Mouse (Mus musculus): ENCODE data around the gene Gm14435. TPM values are rescaled to one million over a fixed set of nuclear protein-coding genes. Genes with fewer than 3 reads are reported as not detected.
"Not testable (repeated sequence)": the region's sequence is repeated elsewhere in the genome, so short reads cannot be mapped to it uniquely, and the experiment has no call there.

Gene Gm14435
- polyA plus RNA-seq (2017; shearing (Covaris generic)) = 1 to 10 TPM; 8.6 to 9.7 TPM

GRCm38 (mm10) chr2:176423294-176423693, at the start of gene Gm14435:
Gene Gm14435, plus strand, starts transcription at chr2:176423594.
- ATAC-seq = not testable (repeated sequence)

Other genes starting within 250 kb of the Gm14435 start
- gene 2210418O10Rik, start 197.0 kb upstream of the Gm14435 start, polyA plus RNA-seq (2017; shearing (Covaris generic)) = 1 to 10 TPM; 2.5 to 5.4 TPM
- gene Gm11009, start 104.1 kb upstream of the Gm14435 start, polyA plus RNA-seq (2017; shearing (Covaris generic)) = not detected
- 10 to 100 TPM in 1 of 2 experiments, 1 to 10 TPM in 1; 3.7 to 11.3 TPM for gene Gm14434, start 63.2 kb downstream of the Gm14435 start, polyA plus RNA-seq (2017; shearing (Covaris generic))
- not detected for gene Zfp967, start 97.5 kb downstream of the Gm14435 start, polyA plus RNA-seq (2017; shearing (Covaris generic))
- gene Gm14308, start 212.8 kb downstream of the Gm14435 start, polyA plus RNA-seq (2017; shearing (Covaris generic)) = 1 to 10 TPM; 2.8 to 4.4 TPM
- 1 to 10 TPM; 6.8 to 7.3 TPM for gene Zfp973, start 246.9 kb downstream of the Gm14435 start, polyA plus RNA-seq (2017; shearing (Covaris generic))

Data from CD4-positive, CD25-positive, alpha-beta regulatory T cell, adult 4 months (primary cell).